Mouse (Mus musculus) thymus, adult 18-20 months (tissue): ENCODE results near the gene Zcchc2.

Experiments
- DNase-seq, 2 experiments: peaks; one replicate each; pipeline ENCODE4 v3.0.0; 2022; ENCODE audit warnings: mixed read lengths in 2 of 2

The Zcchc2 gene

DNA sequence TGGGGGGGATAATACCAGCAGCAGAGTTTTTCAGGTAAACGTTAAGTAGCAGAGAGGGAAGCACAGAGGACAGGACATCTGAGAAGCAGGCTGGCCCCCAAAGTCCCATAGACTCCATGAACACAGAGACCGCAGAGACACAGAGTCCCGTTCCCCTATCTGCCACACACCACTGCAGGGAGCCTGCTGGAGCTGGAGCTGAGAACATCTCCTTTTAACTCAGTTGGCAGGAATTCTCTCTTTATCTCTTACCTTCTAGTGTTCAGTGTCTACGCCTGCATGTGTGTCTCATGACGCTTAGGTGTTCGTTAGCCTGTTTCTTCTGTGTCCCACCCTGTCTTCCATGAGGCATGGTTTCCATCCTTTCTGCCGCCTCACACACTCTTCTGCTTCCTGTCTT lies 83.0 kb downstream of the Zcchc2 start:
- DNase-seq: no peak

DNA sequence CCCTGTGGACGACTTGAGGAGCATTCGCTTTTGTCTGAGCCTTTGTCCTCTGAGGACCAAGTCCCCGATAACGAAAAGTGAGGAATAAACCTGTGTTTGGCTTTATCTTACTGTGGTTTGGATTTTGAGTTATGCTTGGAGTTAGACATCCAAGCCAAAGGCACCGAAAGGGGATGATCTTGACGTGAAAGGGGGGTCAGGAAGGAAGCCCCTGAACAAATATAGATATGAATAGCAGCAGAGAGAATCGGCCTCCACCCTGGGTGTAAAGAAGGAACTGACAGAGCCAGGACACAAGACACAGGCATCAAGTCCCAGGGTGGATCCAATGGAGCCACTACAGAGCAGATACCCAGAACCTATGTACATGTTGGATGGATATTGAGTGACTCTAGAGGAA lies 83.9 kb downstream of the Zcchc2 start:
- no peak for DNase-seq

DNA sequence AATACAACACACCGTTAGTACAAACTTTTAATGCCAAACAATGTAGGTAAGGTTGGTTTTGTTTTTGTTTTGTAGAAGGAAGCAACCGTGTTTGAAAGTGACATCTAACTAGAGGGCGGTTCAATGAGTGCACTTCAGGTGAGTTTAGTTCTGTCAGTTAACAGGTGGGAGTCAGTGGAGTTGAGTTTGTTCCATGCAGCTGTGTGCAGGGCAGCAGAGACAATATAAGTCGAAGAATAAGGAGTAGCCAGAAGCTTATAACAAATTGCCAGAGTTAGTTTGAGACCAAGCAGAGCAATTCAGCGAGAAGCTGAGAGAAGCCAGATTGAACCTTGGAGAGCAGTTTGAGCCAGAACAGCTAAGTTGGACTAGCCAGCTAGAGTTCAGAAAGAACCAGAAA lies 84.5 kb downstream of the Zcchc2 start:
- no peak for DNase-seq

DNA sequence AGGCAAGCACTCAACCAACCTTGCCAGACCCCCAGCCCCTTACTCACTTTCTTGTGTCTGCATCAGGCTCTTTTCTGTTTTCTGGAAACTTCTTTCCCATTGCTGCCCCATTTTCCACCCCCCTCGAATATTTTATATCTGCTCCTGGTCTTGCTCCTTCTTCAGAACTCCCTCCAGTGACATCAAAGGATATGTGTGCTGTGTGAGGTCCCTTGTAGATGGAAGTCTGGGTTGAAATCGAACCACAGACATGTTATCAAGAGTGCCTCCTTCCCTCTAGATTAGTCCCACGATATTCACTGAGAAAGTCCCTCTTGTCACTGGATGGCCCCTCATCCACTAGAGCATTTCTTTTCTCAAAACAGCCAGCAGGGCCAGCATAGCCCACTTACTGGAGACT lies 86.4 kb downstream of the Zcchc2 start:
- no peak for DNase-seq

DNA sequence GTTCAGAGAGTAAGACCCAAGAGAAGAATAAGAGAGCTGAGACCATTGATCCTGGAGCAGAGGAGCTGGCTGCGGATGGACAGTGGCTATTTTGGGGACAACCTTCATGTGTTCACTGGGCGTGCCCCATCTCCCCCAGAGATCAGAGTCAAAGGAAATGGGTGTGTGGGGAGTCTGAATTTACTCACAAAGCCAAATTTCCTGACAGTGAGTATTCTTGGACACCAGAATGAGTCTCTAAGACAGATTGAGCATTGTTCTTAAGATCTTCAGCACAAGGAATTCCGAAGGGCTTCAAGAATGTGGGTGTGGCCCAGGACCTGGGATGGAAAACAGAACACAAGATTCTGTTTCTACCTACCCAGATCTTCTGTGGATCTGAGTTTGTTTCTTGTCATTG lies 87.0 kb downstream of the Zcchc2 start:
- DNase-seq: no peak
